ENCODE assay signal across 8 mouse cellular contexts in genomic region chr3:37312370-37312941, GRCm38 (mm10). TPM values are rescaled to one million over a fixed set of nuclear protein-coding genes. Genes with fewer than 3 reads are reported as not detected.
DNase-seq lines count a peak whose midpoint lies in the region; ATAC-seq lines count a peak whose summit lies in the region.

Gene Bbs12, plus strand, starts transcription at chr3:37312554.
Gene Cetn4, minus strand, starts transcription at chr3:37312708.

- peak; percentile 96 for DNase-seq in ZHBTc4 (ENCODE audit: low read depth, low spot score)
- peak; percentile 87 to 90 for DNase-seq in gastrocnemius, adult 8-10 months (ENCODE audit: low spot score in 2 of 2)
- DNase-seq in induced T-regulatory cell, adult 2 months (ENCODE audit: low read depth) = peak; percentile 97
- peak; percentile 89 to 98 for DNase-seq in left cerebral cortex, adult 9 months (ENCODE audit: low spot score in 2 of 2)
- peak; percentile 98 for DNase-seq in right cerebral cortex, postnatal 14 days
- peak; percentile 94 for DNase-seq in urinary bladder, postnatal 36 days (ENCODE audit: low spot score in 2 of 2)

- peak; percentile 97 for ATAC-seq in common myeloid progenitor, adult 5-6 weeks (replicated peaks; ENCODE audit: low read depth, poor library complexity, severe bottlenecking)
- ATAC-seq in megakaryocyte progenitor cell, adult 5-6 weeks (replicated peaks; ENCODE audit: poor library complexity) = peak; percentile 98

RNA-seq across cellular contexts. Expression of gene Bbs12, which starts in this region (rescaled TPM):
- 6.6 and 8.1 TPM in 2 replicates for total RNA-seq in common myeloid progenitor, adult 5-6 weeks (2017)
- under 1 TPM; 0.36 to 0.82 (median 0.63) TPM for total RNA-seq in gastrocnemius, adult 8-10 months (2022)
- 3.4 and 6.0 TPM in 2 replicates for total RNA-seq in megakaryocyte progenitor cell, adult 5-6 weeks (2015)
- 6.6 TPM in 2 replicates for total RNA-seq in megakaryocyte progenitor cell, adult 5-6 weeks (2017)

RNA-seq across cellular contexts. Expression of gene Cetn4, which starts in this region (rescaled TPM):
- total RNA-seq in common myeloid progenitor, adult 5-6 weeks (2017) = 4.0 and 6.5 TPM in 2 replicates
- total RNA-seq in gastrocnemius, adult 8-10 months (2022) = under 1 TPM in 1 of 4 experiments, not detected in 3; 0.63 TPM
- 3.8 and 5.2 TPM in 2 replicates for total RNA-seq in megakaryocyte progenitor cell, adult 5-6 weeks (2015)
- 0.62 and 4.2 TPM in 2 replicates for total RNA-seq in megakaryocyte progenitor cell, adult 5-6 weeks (2017)

Comparison
In these comparisons a context has a peak if more than half of its experiments do, and no peak if none do; other contexts are left out.
1. Peak in every context shown above with its lines: DNase-seq and ATAC-seq.
2. Peak in DNase-seq in gastrocnemius, adult 8-10 months; RNA of the genes that start here not detected or under 1 TPM.